Mouse (Mus musculus) granulocyte monocyte progenitor cell, adult 5-6 weeks (primary cell): ENCODE measurements at regions not wholly inside any gene's neighbourhood (a gene's known extent, or its start where the extent isn't known, plus 50 kb on each side); places are given as distances from the start of the nearest gene placed in this dataset.

Source experiments
- ATAC-seq: replicated peaks from 2 replicates; pipeline ENCODE4 v1.8.0; 2016; ENCODE audit warnings: mild to moderate bottlenecking, moderate TSS enrichment, inconsistent platforms; ENCODE audit not compliant: poor library complexity, severe bottlenecking

GRCm38 (mm10) chr1:177565678-177566077, 123.5 kb downstream of the Zbtb18 start:
- ATAC-seq: no peak

GRCm38 (mm10) chr1:177568056-177568816, 126.1 kb downstream of the Zbtb18 start:
- ATAC-seq: peak; percentile 78

- ATAC-seq: peak; percentile 86
Measured at GRCm38 (mm10) chr1:177569572-177569971, 127.4 kb downstream of the Zbtb18 start.

- no peak for ATAC-seq
Measured at GRCm38 (mm10) chr1:177573017-177573725, 131.0 kb downstream of the Zbtb18 start.

GRCm38 (mm10) chr1:177573781-177574180, 131.6 kb downstream of the Zbtb18 start:
- ATAC-seq: no peak

GRCm38 (mm10) chr1:177574312-177574711, 132.2 kb downstream of the Zbtb18 start:
- ATAC-seq: no peak

- no peak for ATAC-seq
Measured at GRCm38 (mm10) chr1:177584302-177584886, 142.2 kb downstream of the Zbtb18 start.

GRCm38 (mm10) chr1:177585320-177585719, 143.2 kb downstream of the Zbtb18 start:
- ATAC-seq: no peak

- no peak for ATAC-seq
Measured at GRCm38 (mm10) chr1:177589034-177589433, 140.6 kb upstream of the 1700016C15Rik start.

GRCm38 (mm10) chr1:177589656-177590055, 140.0 kb upstream of the 1700016C15Rik start:
- ATAC-seq: no peak

- ATAC-seq: no peak
Measured at GRCm38 (mm10) chr1:177591742-177592141, 137.9 kb upstream of the 1700016C15Rik start.

- no peak for ATAC-seq
Measured at GRCm38 (mm10) chr1:177592337-177592736, 137.3 kb upstream of the 1700016C15Rik start.

- no peak for ATAC-seq
Measured at GRCm38 (mm10) chr1:177594341-177594740, 135.3 kb upstream of the 1700016C15Rik start.

- no peak for ATAC-seq
Measured at GRCm38 (mm10) chr1:177595326-177595914, 134.2 kb upstream of the 1700016C15Rik start.

GRCm38 (mm10) chr1:177597036-177597435, 132.6 kb upstream of the 1700016C15Rik start:
- no peak for ATAC-seq

- ATAC-seq: no peak
Measured at GRCm38 (mm10) chr1:177605353-177605969, 124.2 kb upstream of the 1700016C15Rik start.

- no peak for ATAC-seq
Measured at GRCm38 (mm10) chr1:177607565-177607964, 122.0 kb upstream of the 1700016C15Rik start.

- ATAC-seq: no peak
Measured at GRCm38 (mm10) chr1:177608551-177609020, 121.0 kb upstream of the 1700016C15Rik start.

GRCm38 (mm10) chr1:177609226-177609625, 120.4 kb upstream of the 1700016C15Rik start:
- peak; percentile 95 for ATAC-seq

GRCm38 (mm10) chr1:177609683-177610082, 119.9 kb upstream of the 1700016C15Rik start:
- ATAC-seq: no peak
